Mouse (Mus musculus) lung, embryonic 15.5 days (tissue): ENCODE measurements around the gene Plekhb2. TPM values are rescaled to one million over a fixed set of nuclear protein-coding genes. Genes with fewer than 3 reads are reported as not detected.

Experiments
- ATAC-seq: fragments of 200-750 bp; cut with Nextera tagmentation; 2 replicates; pipeline ENCODE4 v1.8.0; 2017; ENCODE audit warnings: moderate number of reproducible peaks, borderline replicate concordance; ENCODE audit not compliant: low FRiP score, low TSS enrichment; ENCODE audit errors: extremely low read depth
- H3K27ac ChIP-seq: fragments of 300-500 bp; sonication (generic); 2 replicates; pipeline ENCODE4 v1.5.1; 2015; ENCODE audit warnings: moderate library complexity, mild to moderate bottlenecking, inconsistent platforms
- H3K27me3 ChIP-seq: fragments of 300-500 bp; sonication (generic); 2 replicates; pipeline ENCODE4 v1.6.1; 2015; ENCODE audit warnings: inconsistent platforms
- H3K36me3 ChIP-seq: fragments of 300-500 bp; sonication (generic); 2 replicates; pipeline ENCODE4 v1.6.1; 2015; ENCODE audit warnings: inconsistent platforms
- H3K4me1 ChIP-seq: fragments of 300-500 bp; sonication (generic); 2 replicates; pipeline ENCODE4 v1.6.1; 2015; ENCODE audit warnings: inconsistent platforms
- H3K4me2 ChIP-seq: fragments of 300-500 bp; sonication (generic); 2 replicates; pipeline ENCODE4 v1.6.1; 2015; ENCODE audit warnings: inconsistent platforms, mild to moderate bottlenecking, moderate library complexity
- H3K4me3 ChIP-seq: fragments of 300-500 bp; sonication (generic); 2 replicates; pipeline ENCODE4 v1.5.1; 2015; ENCODE audit warnings: mild to moderate bottlenecking, inconsistent platforms
- H3K9ac ChIP-seq: fragments of 300-500 bp; sonication (generic); 2 replicates; pipeline ENCODE4 v1.6.1; 2015; ENCODE audit warnings: inconsistent platforms
- H3K9me3 ChIP-seq: fragments of 300-500 bp; sonication (generic); 2 replicates; pipeline ENCODE4 v1.6.1; 2016; ENCODE audit warnings: inconsistent platforms
- WGBS: fragments of 180-500 bp; shearing (Covaris S2); methylation state at CpG from one replicate; pipeline ENCODE4 v1.1.7; 2015; 5-methylcytosine and 5-hydroxymethylcytosine counted together
- polyA plus RNA-seq: library from polyadenylated mRNA; unstranded; fragments of >200 nt; fragmentation: Nextera tagmentation; extraction: Ambion mirVana; gene quantifications from 2 replicates; pipeline ENCODE4 v1.2.1, GENCODE M21; 2015

The Plekhb2 gene
- polyA plus RNA-seq, 1 experiment from 2014 or later: 31.8 TPM

- H3K36me3 ChIP-seq: no peaks in the 10 kb centered on the region
- H3K4me2 ChIP-seq: no peak overlapping the region
- no peak overlapping the region for H3K9ac ChIP-seq
- H3K27me3 ChIP-seq: no peaks in the 10 kb centered on the region
- ATAC-seq: no peak
- no peak overlapping the region for H3K27ac ChIP-seq
- H3K4me3 ChIP-seq: no peak overlapping the region
- H3K4me1 ChIP-seq: no peaks in the 10 kb centered on the region
- 88% methylated on average over 9 of the region's 9 CpGs for WGBS
- H3K9me3 ChIP-seq: no peaks in the 10 kb centered on the region
Measured at GRCm38 (mm10) chr1:34871170-34871569, 21.4 kb downstream of the Plekhb2 start.

- Histone ChIP-seq H3K4me1 (no peaks in the 10 kb centered on the region), H3K9ac (no peak overlapping the region), H3K27ac (no peak overlapping the region), H3K4me2 (no peak overlapping the region), H3K27me3 (no peaks in the 10 kb centered on the region), H3K36me3 (no peaks in the 10 kb centered on the region), H3K9me3 (no peaks in the 10 kb centered on the region), H3K4me3 (no peak overlapping the region)
- no peak for ATAC-seq
- 84% methylated on average over 5 of the region's 5 CpGs for WGBS
Measured at GRCm38 (mm10) chr1:34873551-34873950, 23.8 kb downstream of the Plekhb2 start.

- no peaks in the 10 kb centered on the region for H3K36me3 ChIP-seq
- no peak for ATAC-seq
- H3K27ac ChIP-seq: no peak overlapping the region
- H3K9me3 ChIP-seq: no peaks in the 10 kb centered on the region
- H3K9ac ChIP-seq: no peak overlapping the region
- H3K27me3 ChIP-seq: no peaks in the 10 kb centered on the region
- no peak overlapping the region for H3K4me3 ChIP-seq
- no peak overlapping the region for H3K4me2 ChIP-seq
- 42% methylated on average over 6 of the region's 6 CpGs for WGBS
- no peaks in the 10 kb centered on the region for H3K4me1 ChIP-seq
Measured at GRCm38 (mm10) chr1:34879611-34880010, 29.8 kb downstream of the Plekhb2 start.

GRCm38 (mm10) chr1:34883776-34884175 is 34.0 kb downstream of the Plekhb2 start:
- H3K36me3 ChIP-seq: no peaks in the 10 kb centered on the region
- H3K27me3 ChIP-seq: no peaks in the 10 kb centered on the region
- no peaks in the 10 kb centered on the region for H3K4me1 ChIP-seq
- H3K9me3 ChIP-seq: no peaks in the 10 kb centered on the region
- H3K4me2 ChIP-seq: no peak overlapping the region
- no peak overlapping the region for H3K27ac ChIP-seq
- no peak overlapping the region for H3K4me3 ChIP-seq
- H3K9ac ChIP-seq: no peak overlapping the region
- ATAC-seq: no peak

GRCm38 (mm10) chr1:34891559-34892289 is 41.9 kb downstream of the Plekhb2 start:
- no peak for ATAC-seq
- Histone ChIP-seq H3K27ac (no peak overlapping the region), H3K9ac (no peak overlapping the region), H3K4me1 (no peaks in the 10 kb centered on the region), H3K4me3 (no peak overlapping the region), H3K27me3 (peaks cover 4% of the 10 kb centered on the region; the same call in 1 of the 2 replicates), H3K36me3 (no peaks in the 10 kb centered on the region), H3K9me3 (no peaks in the 10 kb centered on the region), H3K4me2 (no peak overlapping the region)
- 47% methylated on average over 14 of the region's 14 CpGs for WGBS

GRCm38 (mm10) chr1:34892466-34892865 is 42.7 kb downstream of the Plekhb2 start:
- no peak for ATAC-seq
- no peak overlapping the region for H3K27ac ChIP-seq
- no peak overlapping the region for H3K4me2 ChIP-seq
- no peak overlapping the region for H3K9ac ChIP-seq
- H3K4me3 ChIP-seq: no peak overlapping the region
- H3K4me1 ChIP-seq: no peaks in the 10 kb centered on the region
- WGBS: 49% methylated on average over 3 of the region's 3 CpGs
- H3K27me3 ChIP-seq: peaks cover 4% of the 10 kb centered on the region; the same call in 1 of the 2 replicates
- H3K9me3 ChIP-seq: no peaks in the 10 kb centered on the region
- no peaks in the 10 kb centered on the region for H3K36me3 ChIP-seq

GRCm38 (mm10) chr1:34893331-34893730 is 43.6 kb downstream of the Plekhb2 start:
- H3K9me3 ChIP-seq: no peaks in the 10 kb centered on the region
- no peak overlapping the region for H3K27ac ChIP-seq
- peaks cover 4% of the 10 kb centered on the region; the same call in 1 of the 2 replicates for H3K27me3 ChIP-seq
- no peak overlapping the region for H3K9ac ChIP-seq
- no peaks in the 10 kb centered on the region for H3K4me1 ChIP-seq
- no peak for ATAC-seq
- no peak overlapping the region for H3K4me2 ChIP-seq
- no peak overlapping the region for H3K4me3 ChIP-seq
- no peaks in the 10 kb centered on the region for H3K36me3 ChIP-seq
- 82% methylated on average over 4 of the region's 4 CpGs for WGBS

GRCm38 (mm10) chr1:34893831-34894230 is 44.1 kb downstream of the Plekhb2 start:
- Histone ChIP-seq H3K9ac (no peak overlapping the region), H3K4me2 (no peak overlapping the region), H3K4me3 (no peak overlapping the region), H3K9me3 (no peaks in the 10 kb centered on the region), H3K27ac (no peak overlapping the region), H3K4me1 (no peaks in the 10 kb centered on the region), H3K27me3 (peaks cover 4% of the 10 kb centered on the region; the same call in 1 of the 2 replicates), H3K36me3 (no peaks in the 10 kb centered on the region)
- WGBS: 58% methylated on average over 6 of the region's 6 CpGs
- ATAC-seq: no peak

- WGBS: 89% methylated on average over 5 of the region's 5 CpGs
- H3K4me1 ChIP-seq: no peaks in the 10 kb centered on the region
- no peak for ATAC-seq
- no peak overlapping the region for H3K27ac ChIP-seq
- H3K9ac ChIP-seq: no peak overlapping the region
- H3K36me3 ChIP-seq: no peaks in the 10 kb centered on the region
- peaks cover 4% of the 10 kb centered on the region; the same call in 1 of the 2 replicates for H3K27me3 ChIP-seq
- no peaks in the 10 kb centered on the region for H3K9me3 ChIP-seq
- H3K4me3 ChIP-seq: no peak overlapping the region
- no peak overlapping the region for H3K4me2 ChIP-seq
Measured at GRCm38 (mm10) chr1:34896102-34896501, 46.3 kb downstream of the Plekhb2 start.

GRCm38 (mm10) chr1:34896898-34897297 is 47.1 kb downstream of the Plekhb2 start:
- Histone ChIP-seq H3K9me3 (no peaks in the 10 kb centered on the region), H3K4me3 (no peak overlapping the region), H3K9ac (no peak overlapping the region), H3K36me3 (no peaks in the 10 kb centered on the region), H3K27me3 (peaks cover 4% of the 10 kb centered on the region; the same call in 1 of the 2 replicates), H3K4me2 (no peak overlapping the region), H3K4me1 (no peaks in the 10 kb centered on the region), H3K27ac (no peak overlapping the region)
- ATAC-seq: no peak
- WGBS: 44% methylated on average over 4 of the region's 4 CpGs

- no peak overlapping the region for H3K4me2 ChIP-seq
- no peak overlapping the region for H3K4me3 ChIP-seq
- H3K9me3 ChIP-seq: no peaks in the 10 kb centered on the region
- 86% methylated on average over 15 of the region's 15 CpGs for WGBS
- H3K27me3 ChIP-seq: no peaks in the 10 kb centered on the region
- no peak overlapping the region for H3K27ac ChIP-seq
- no peak for ATAC-seq
- H3K36me3 ChIP-seq: no peaks in the 10 kb centered on the region
- no peak overlapping the region for H3K9ac ChIP-seq
- no peaks in the 10 kb centered on the region for H3K4me1 ChIP-seq
Measured at GRCm38 (mm10) chr1:34928656-34929055, 78.9 kb downstream of the Plekhb2 start.
